Mouse (Mus musculus) heart, postnatal 0 days (tissue): ENCODE measurements around the gene Sash1. TPM values are rescaled to one million over a fixed set of nuclear protein-coding genes. Genes with fewer than 3 reads are reported as not detected.

Experiments used
- ATAC-seq: fragments of 200-750 bp; cut with Nextera tagmentation; 2 replicates; pipeline ENCODE4 v1.8.0; 2017; ENCODE audit warnings: low read depth, moderate number of reproducible peaks, moderate library complexity; ENCODE audit not compliant: insufficient read depth
- DNase-seq: peaks from one replicate; pipeline ENCODE4 v3.0.0-alpha.2; 2016; ENCODE audit warnings: low spot score
- H3K27ac ChIP-seq: fragments of 300-500 bp; sonication (generic); 2 replicates; pipeline ENCODE4 v1.5.1; 2014; ENCODE audit warnings: low read depth, mild to moderate bottlenecking
- H3K27me3 ChIP-seq: fragments of 300-500 bp; sonication (generic); 2 replicates; pipeline ENCODE4 v1.6.1; 2014; ENCODE audit warnings: low read length, mixed read lengths; ENCODE audit not compliant: control insufficient read depth, insufficient read depth
- H3K36me3 ChIP-seq: fragments of 300-500 bp; sonication (generic); replicated peaks from 2 replicates; pipeline ENCODE4 v1.6.1; 2014; ENCODE audit warnings: low read length, mixed read lengths; ENCODE audit not compliant: control insufficient read depth, insufficient read depth
- H3K4me1 ChIP-seq: fragments of 300-500 bp; sonication (generic); 2 replicates; pipeline ENCODE4 v1.6.1; 2014; ENCODE audit warnings: antibody characterized with exemption; ENCODE audit not compliant: control insufficient read depth, insufficient read depth
- H3K4me2 ChIP-seq: fragments of 300-500 bp; sonication (generic); 2 replicates; pipeline ENCODE4 v1.6.1; 2014; ENCODE audit warnings: low read depth, mild to moderate bottlenecking, low read length, moderate library complexity
- H3K4me3 ChIP-seq: fragments of 300-500 bp; sonication (generic); 2 replicates; pipeline ENCODE4 v1.5.1; 2014; ENCODE audit warnings: low read depth, low read length
- H3K9ac ChIP-seq: fragments of 300-500 bp; sonication (generic); replicated peaks from 2 replicates; pipeline ENCODE4 v1.6.1; 2014; ENCODE audit warnings: low read depth, low read length, mixed read lengths
- H3K9me3 ChIP-seq: fragments of 300-500 bp; sonication (generic); replicated peaks from 2 replicates; pipeline ENCODE4 v1.6.1; 2016; ENCODE audit warnings: low read length; ENCODE audit not compliant: control insufficient read depth
- CTCF ChIP-seq: IDR thresholded peaks from 2 replicates; pipeline ENCODE4 v1.5.1; 2016; ENCODE audit warnings: antibody characterized with exemption, control low read depth, low read depth
- EP300 ChIP-seq: IDR thresholded peaks from 2 replicates; pipeline ENCODE4 v1.6.1; 2016; ENCODE audit warnings: antibody characterized with exemption, low read depth
- WGBS: fragments of 180-500 bp; shearing (Covaris S2); extraction: QIAGEN DNeasy Blood & Tissue Kit; methylation state at CpG from one replicate; pipeline ENCODE4 v1.1.7; 2014; 5-methylcytosine and 5-hydroxymethylcytosine counted together
- polyA plus RNA-seq: library from polyadenylated mRNA; unstranded; fragments of >200 nt; fragmentation: Nextera tagmentation; extraction: Ambion mirVana; gene quantifications from 2 replicates; pipeline ENCODE4 v1.2.1, GENCODE M21; 2015
- total RNA-seq: library from RNA; depleted of rRNA; stranded (reverse); fragments of >200 nt; gene quantifications from 2 replicates; pipeline ENCODE4 v1.2.3, GENCODE M21; 2014; ENCODE audit warnings: low replicate concordance

Sash1 gene
- total and polyA plus RNA-seq, 2 experiments from 2014 or later, result 3.9 to 18.3 TPM

GRCm38 (mm10) chr10:8898099-8898777 is 12.4 kb upstream of the Sash1 start:
- Histone ChIP-seq H3K36me3 (no peaks in the 10 kb centered on the region), H3K4me3 (no peak overlapping the region), H3K27me3 (no peaks in the 10 kb centered on the region), H3K9ac (no peak overlapping the region), H3K4me2 (no peak overlapping the region), H3K4me1 (no peaks in the 10 kb centered on the region), H3K27ac (no peak overlapping the region), H3K9me3 (no peaks in the 10 kb centered on the region)
- WGBS, result 74% methylated on average over 5 of the region's 5 CpGs
- TF ChIP-seq CTCF (no peak), EP300 (no peak)
- no peak for ATAC-seq
- no peak for DNase-seq

GRCm38 (mm10) chr10:8894965-8895515 is 9.2 kb upstream of the Sash1 start:
- Histone ChIP-seq H3K4me2 (no peak overlapping the region), H3K9ac (no peak overlapping the region), H3K27me3 (no peaks in the 10 kb centered on the region), H3K4me1 (no peaks in the 10 kb centered on the region), H3K4me3 (no peak overlapping the region), H3K9me3 (no peaks in the 10 kb centered on the region), H3K27ac (no peak overlapping the region), H3K36me3 (no peaks in the 10 kb centered on the region)
- TF ChIP-seq EP300 (no peak), CTCF (no peak)
- ATAC-seq (no peak), DNase-seq (no peak)
- 82% methylated on average over 6 of the region's 6 CpGs for WGBS

DNA sequence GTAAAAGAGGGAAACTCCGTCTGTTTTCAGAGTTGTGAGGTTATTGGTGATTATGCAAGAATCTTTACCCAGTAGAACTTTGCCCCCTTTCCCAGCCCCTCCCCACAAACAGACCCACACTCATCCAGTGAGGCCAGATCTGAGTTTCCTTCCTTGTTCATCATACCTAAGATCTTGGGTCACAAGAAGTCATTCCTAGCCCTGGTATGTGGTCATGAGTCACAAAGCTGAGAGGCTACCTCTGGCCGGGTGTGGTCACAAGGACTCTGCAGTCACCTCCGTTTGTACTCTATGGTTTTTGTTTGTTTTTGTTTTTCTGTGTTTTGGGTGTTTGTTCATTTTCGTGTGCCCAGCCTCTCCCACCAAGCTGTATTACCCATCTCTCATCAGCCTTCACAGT is 4.6 kb upstream of the Sash1 start:
- H3K4me1 ChIP-seq, result no peaks in the 10 kb centered on the region
- 72% methylated on average over 4 of the region's 4 CpGs for WGBS
- H3K9ac ChIP-seq, result no peak overlapping the region
- no peak overlapping the region for H3K4me2 ChIP-seq
- DNase-seq (no peak), ATAC-seq (no peak)
- H3K36me3 ChIP-seq, result no peaks in the 10 kb centered on the region
- no peaks in the 10 kb centered on the region for H3K9me3 ChIP-seq
- no peak overlapping the region for H3K4me3 ChIP-seq
- H3K27me3 ChIP-seq, result no peaks in the 10 kb centered on the region
- TF ChIP-seq CTCF, result no peak
- TF ChIP-seq EP300, result no peak
- H3K27ac ChIP-seq, result no peak overlapping the region

GRCm38 (mm10) chr10:8889341-8889740 is 3.5 kb upstream of the Sash1 start:
- ATAC-seq, result no peak
- no peaks in the 10 kb centered on the region for H3K4me1 ChIP-seq
- no peak overlapping the region for H3K4me3 ChIP-seq
- no peak overlapping the region for H3K9ac ChIP-seq
- H3K36me3 ChIP-seq, result no peaks in the 10 kb centered on the region
- 70% methylated on average over 4 of the region's 4 CpGs for WGBS
- no peak for TF ChIP-seq CTCF
- no peak for TF ChIP-seq EP300
- H3K9me3 ChIP-seq, result no peaks in the 10 kb centered on the region
- H3K27me3 ChIP-seq, result no peaks in the 10 kb centered on the region
- H3K4me2 ChIP-seq, result no peak overlapping the region
- no peak overlapping the region for H3K27ac ChIP-seq
- no peak for DNase-seq

- Histone ChIP-seq H3K9ac (peak overlapping the region; percentile 73), H3K36me3 (no peaks in the 10 kb centered on the region), H3K27ac (peak overlapping the region; percentile 98), H3K9me3 (no peaks in the 10 kb centered on the region), H3K4me3 (peak overlapping the region; percentile 81), H3K27me3 (no peaks in the 10 kb centered on the region), H3K4me1 (peaks cover 10% of the 10 kb centered on the region; the same call in 1 of the 2 replicates), H3K4me2 (peak overlapping the region; percentile 73)
- ATAC-seq (peak; percentile 47), DNase-seq (no peak)
- WGBS, result under 1% methylated on average over 14 of the region's 14 CpGs
- TF ChIP-seq EP300 (no peak), CTCF (no peak)
Observed at GRCm38 (mm10) chr10:8886528-8886854, 621 bp upstream of the Sash1 start.

DNA sequence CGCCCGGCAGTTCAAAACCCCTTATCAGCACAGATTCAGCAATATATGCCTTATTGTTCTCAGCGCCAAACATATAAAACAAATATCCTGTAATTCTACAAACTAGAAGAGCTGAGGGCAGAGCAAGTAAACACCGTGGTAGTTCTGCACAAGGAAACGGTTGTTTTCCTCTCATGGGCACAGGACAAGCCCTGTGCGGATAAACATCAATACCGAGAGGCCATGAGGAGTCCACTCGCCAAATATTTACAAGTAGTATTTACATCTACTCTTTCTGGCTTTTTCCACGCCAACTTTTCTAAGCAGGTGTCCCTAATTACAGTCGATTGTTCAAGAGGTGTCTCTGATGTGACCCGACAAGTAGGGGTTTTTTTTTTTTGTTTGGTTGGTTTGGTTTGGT is 669 bp downstream of the Sash1 start:
- peak overlapping the region; percentile 73 for H3K9ac ChIP-seq
- peak overlapping the region; percentile 81 for H3K4me3 ChIP-seq
- DNase-seq, result no peak
- TF ChIP-seq CTCF, result no peak
- no peak for TF ChIP-seq EP300
- H3K4me1 ChIP-seq, result peaks cover 15% of the 10 kb centered on the region; the same call in 1 of the 2 replicates
- 5% methylated on average over 11 of the region's 11 CpGs for WGBS
- no peak for ATAC-seq
- no peaks in the 10 kb centered on the region for H3K27me3 ChIP-seq
- no peaks in the 10 kb centered on the region for H3K9me3 ChIP-seq
- peak overlapping the region; percentile 73 for H3K4me2 ChIP-seq
- H3K27ac ChIP-seq, result peak overlapping the region; percentile 98
- no peaks in the 10 kb centered on the region; the same call in 1 of the 2 replicates for H3K36me3 ChIP-seq
